Mouse (Mus musculus) embryo, embryonic 9.5 days (tissue): ENCODE data around the gene Rbfox1.
A peak's percentile ranks its signal among the peaks of the same experiment; 100 is the strongest.

Experiments used
- DNase-seq: peaks from one replicate; pipeline ENCODE4 v3.0.0-alpha.2; 2017; ENCODE audit errors: extremely low spot score

Rbfox1 gene

GRCm38 (mm10) chr16:7359043-7359442 is 1473.9 kb downstream of the Rbfox1 start:
- DNase-seq: no peak

DNA sequence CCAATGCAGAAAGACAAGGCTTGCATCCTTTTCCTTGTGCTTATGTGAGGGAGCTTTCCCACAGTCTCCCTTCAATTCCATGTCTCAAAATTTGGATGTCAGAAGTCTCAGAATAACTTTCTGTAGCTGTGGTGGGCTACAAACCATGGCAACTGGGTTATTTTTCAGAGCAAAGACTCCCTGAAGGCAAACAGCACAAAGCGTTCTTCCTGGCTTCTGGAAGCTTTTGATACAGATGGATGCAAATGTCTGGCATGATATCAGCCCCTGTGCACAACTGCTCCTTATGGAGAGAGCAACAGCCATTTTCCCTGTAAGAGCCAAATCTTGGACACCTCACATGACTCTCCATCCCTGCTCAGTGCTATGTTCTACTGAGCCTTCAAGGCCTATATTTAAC is 1475.6 kb downstream of the Rbfox1 start:
- no peak for DNase-seq

DNA sequence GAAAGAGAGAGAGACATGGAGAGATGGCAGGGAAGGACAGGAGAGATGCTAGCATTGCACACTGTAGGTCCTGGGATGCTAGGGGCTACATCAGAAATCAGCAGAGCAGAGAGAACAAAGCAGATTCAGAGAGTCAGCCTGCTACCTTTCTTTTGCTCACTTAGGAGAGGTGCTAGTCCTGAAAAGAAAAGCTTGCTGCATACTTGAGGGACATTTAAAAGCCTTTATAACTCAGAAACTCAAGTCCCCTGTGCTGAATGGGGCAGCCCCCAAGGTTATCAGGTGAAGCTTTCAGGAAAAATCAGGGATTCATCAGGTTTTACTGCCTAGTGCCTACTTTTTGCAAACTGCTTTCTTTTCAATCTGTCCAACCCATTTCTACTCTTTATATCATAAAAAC is 1480.7 kb downstream of the Rbfox1 start:
- DNase-seq: no peak

DNA sequence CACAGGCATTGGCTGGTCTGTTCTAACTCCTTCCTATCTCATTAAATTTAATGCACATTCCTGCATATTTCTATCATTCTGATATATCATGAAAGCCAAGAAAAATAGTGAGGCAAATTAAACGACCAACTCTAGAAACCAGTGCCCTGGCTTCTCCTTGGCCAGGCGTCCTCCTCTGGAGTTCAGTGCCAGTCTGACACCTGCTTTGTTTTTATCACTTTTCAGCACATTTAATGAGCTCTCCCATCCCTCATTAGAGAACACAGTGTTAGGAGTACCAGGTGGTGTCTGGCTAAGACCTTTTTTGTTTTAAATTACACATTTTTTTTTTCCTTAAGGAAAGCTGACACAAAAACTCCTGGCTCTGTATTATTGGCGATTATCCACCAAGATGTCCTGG is 1489.0 kb downstream of the Rbfox1 start:
- DNase-seq: no peak

GRCm38 (mm10) chr16:7374674-7375073 is 1489.5 kb downstream of the Rbfox1 start:
- no peak for DNase-seq

DNA sequence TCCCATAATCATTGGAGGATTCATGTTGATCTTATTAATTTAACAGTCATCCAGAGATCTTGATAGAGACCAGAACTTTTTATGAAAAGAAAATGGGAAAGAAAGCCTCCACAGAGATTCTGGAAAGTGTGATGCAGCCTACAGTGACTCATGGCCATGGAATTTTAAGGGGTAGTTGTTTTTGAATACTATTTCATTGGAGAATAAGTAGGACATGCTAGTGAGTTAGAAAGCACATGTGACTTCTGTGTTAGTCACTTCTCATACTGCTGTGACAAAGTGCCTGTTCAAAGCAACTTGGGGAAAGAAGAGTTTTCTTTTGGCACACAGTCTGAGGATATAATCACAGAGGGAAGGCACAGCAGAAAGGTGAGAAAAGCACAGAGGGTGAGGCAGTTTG is 1510.9 kb downstream of the Rbfox1 start:
- DNase-seq: no peak

- no peak for DNase-seq
These were observed 1519.8 kb downstream of the Rbfox1 start for GRCm38 (mm10) chr16:7404766-7405492.

DNA sequence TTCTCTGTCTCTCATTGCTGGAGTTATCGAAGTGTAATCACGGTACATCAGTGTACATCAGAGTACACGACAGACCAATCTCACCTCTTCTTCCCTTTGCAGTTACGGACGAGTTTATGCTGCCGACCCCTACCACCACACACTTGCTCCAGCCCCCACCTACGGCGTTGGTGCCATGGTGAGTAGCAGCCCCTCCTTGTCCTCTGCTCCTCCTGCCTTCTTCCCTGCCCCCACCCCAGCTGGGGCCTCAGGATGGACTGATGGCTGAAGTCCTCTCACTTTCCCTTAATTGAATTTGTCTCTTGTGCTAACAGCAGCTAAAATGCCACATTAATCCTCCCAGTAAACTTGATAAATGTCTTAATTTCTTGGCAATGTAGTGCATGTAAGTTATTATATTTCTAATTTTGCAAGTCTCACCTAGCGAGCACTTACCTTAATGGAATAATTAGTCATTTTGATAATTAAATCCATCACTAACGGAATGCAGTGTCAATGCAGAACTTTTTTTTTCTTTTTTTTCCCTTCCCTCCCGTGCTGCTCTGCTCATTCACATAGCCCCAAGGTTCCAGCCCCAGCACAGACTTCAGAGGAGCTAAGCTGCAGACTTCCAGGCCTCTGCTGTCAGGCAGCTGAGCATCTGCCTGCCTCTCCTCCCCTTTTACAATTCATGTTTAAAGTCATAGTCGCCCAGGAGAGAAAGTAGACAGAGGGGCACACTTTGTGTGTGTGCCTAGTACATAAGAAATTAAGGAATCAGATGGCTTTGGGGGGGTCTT is 1522.9 kb downstream of the Rbfox1 start:
- peak; percentile 10 for DNase-seq

- DNase-seq: peak; percentile 25
These were observed 1534.6 kb downstream of the Rbfox1 start for GRCm38 (mm10) chr16:7419655-7420281.

- no peak for DNase-seq
These were observed 1540.4 kb downstream of the Rbfox1 start for GRCm38 (mm10) chr16:7425386-7426089.

- DNase-seq: no peak
These were observed 1548.1 kb downstream of the Rbfox1 start for GRCm38 (mm10) chr16:7433296-7433695.

- no peak for DNase-seq
These were observed 1561.7 kb downstream of the Rbfox1 start for GRCm38 (mm10) chr16:7446791-7447290.

DNA sequence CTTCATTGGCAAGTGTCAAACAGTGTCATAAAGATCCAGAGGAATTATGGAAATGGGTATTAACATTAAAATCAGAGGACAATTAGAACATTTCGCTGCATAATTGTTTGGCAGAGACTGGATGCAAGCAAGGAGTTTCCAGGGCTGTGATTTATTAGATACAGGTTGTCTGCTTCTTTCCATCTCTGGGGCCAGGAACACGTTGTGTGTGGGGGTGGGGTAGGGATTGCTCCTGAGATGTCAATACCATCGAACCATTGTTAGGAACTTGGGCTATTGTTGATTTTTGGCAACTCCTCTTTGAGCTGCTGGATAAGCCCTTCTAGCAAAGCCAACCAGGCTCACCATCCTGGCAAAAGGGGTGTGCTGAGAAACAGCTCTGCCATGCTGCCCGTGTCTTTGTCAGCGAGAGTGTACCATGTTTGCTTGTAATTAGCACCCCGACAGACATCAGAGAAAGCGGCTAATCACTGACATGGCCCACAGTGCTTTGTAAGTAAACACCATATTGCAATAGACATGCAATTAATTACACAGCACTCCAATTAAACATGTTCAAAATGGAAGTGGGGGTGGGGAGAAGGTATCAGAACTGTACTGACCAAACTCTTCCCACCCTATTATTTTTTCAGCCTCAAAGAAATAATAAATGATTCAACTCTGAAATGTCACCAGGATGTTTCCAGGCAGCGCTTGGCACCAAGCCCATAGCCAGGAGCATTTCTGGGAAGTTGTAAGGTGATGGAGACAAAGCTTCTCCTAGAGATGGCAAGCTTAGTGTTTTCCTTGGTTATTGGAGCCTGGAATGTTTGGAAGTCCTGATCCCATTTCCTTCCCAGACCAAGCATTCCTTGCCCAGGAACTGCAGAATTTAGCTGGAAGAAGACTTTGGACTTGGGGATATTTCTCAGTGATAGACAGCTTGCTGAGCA is 1562.8 kb downstream of the Rbfox1 start:
- DNase-seq: no peak

- no peak for DNase-seq
These were observed 1566.0 kb downstream of the Rbfox1 start for GRCm38 (mm10) chr16:7451193-7451592.

DNA sequence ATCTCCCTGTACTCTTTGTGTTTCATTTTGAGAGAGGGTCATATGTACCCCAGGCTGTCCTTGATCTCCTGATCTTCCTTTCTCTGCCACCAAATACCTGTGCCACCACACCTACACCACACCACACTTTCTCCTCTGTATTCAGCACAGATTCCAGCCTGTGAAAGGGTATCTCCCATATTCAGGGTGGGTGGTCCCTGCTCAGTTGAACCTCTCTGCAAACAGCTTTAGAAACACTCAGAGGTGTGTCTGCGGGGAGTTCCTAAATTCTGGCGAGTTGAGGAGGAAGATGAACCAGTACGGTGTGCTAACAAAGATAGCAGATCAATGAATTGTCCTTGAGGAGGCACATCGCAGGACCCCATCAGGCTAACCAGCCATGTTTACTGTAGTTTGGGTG is 1572.4 kb downstream of the Rbfox1 start:
- no peak for DNase-seq
